Mouse (Mus musculus) adrenal gland, postnatal 4 days (tissue): ENCODE results near the gene Ttc9. TPM values are rescaled to one million over a fixed set of nuclear protein-coding genes. Genes with fewer than 3 reads are reported as not detected.

Source experiments
- DNase-seq, 2 experiments: peaks; one replicate each; pipeline ENCODE4 v3.0.0; 2021 to 2022; ENCODE audit warnings: low spot score in 2 of 2, mixed read lengths in 2 of 2
- total RNA-seq, 2 experiments: library from RNA; stranded (reverse); gene quantifications; 2 replicates each; pipeline ENCODE4 v1.2.3; 2021

Ttc9 gene
- total RNA-seq, 2 experiments from 2014 or later, result 5.4 to 8.0 TPM

GRCm38 (mm10) chr12:81653344-81653743, 22.3 kb downstream of the Ttc9 start:
- no peak for DNase-seq

- no peak for DNase-seq
Observed at GRCm38 (mm10) chr12:81657321-81657720, 26.3 kb downstream of the Ttc9 start.

GRCm38 (mm10) chr12:81658086-81658485, 27.0 kb downstream of the Ttc9 start:
- DNase-seq, result no peak

GRCm38 (mm10) chr12:81662076-81662475, 31.0 kb downstream of the Ttc9 start:
- no peak for DNase-seq

- no peak for DNase-seq
Observed at GRCm38 (mm10) chr12:81663116-81663515, 32.1 kb downstream of the Ttc9 start.

GRCm38 (mm10) chr12:81663906-81664305, 32.9 kb downstream of the Ttc9 start:
- no peak for DNase-seq

- no peak for DNase-seq
Observed at GRCm38 (mm10) chr12:81668406-81668805, 37.4 kb downstream of the Ttc9 start.

- DNase-seq, result no peak
Observed at GRCm38 (mm10) chr12:81675557-81675956, 44.5 kb downstream of the Ttc9 start.

GRCm38 (mm10) chr12:81679807-81680529, 48.9 kb downstream of the Ttc9 start:
- DNase-seq, result no peak

GRCm38 (mm10) chr12:81683395-81683794, 52.3 kb downstream of the Ttc9 start:
- no peak for DNase-seq

GRCm38 (mm10) chr12:81684096-81684495, 53.0 kb downstream of the Ttc9 start:
- no peak for DNase-seq

GRCm38 (mm10) chr12:81685981-81686380, 54.9 kb downstream of the Ttc9 start:
- no peak for DNase-seq

GRCm38 (mm10) chr12:81686406-81687117, 55.5 kb downstream of the Ttc9 start:
- no peak for DNase-seq

- no peak for DNase-seq
Observed at GRCm38 (mm10) chr12:81687873-81688272, 56.8 kb downstream of the Ttc9 start.

GRCm38 (mm10) chr12:81688537-81688936, 57.5 kb downstream of the Ttc9 start:
- no peak for DNase-seq

- no peak for DNase-seq
Observed at GRCm38 (mm10) chr12:81689505-81690056, 58.5 kb downstream of the Ttc9 start.

GRCm38 (mm10) chr12:81690111-81690510, 59.1 kb downstream of the Ttc9 start:
- DNase-seq, result no peak

- DNase-seq, result no peak
Observed at GRCm38 (mm10) chr12:81690751-81691150, 59.7 kb downstream of the Ttc9 start.

GRCm38 (mm10) chr12:81691177-81691730, 60.2 kb downstream of the Ttc9 start:
- DNase-seq, result no peak

- DNase-seq, result no peak
Observed at GRCm38 (mm10) chr12:81698011-81698410, 67.0 kb downstream of the Ttc9 start.

- DNase-seq, result no peak
Observed at GRCm38 (mm10) chr12:81702903-81703302, 71.9 kb downstream of the Ttc9 start.

- DNase-seq, result no peak
Observed at GRCm38 (mm10) chr12:81712618-81713017, 81.6 kb downstream of the Ttc9 start.
